Mouse (Mus musculus): ENCODE data around the gene Lsp1. TPM values are rescaled to one million over a fixed set of nuclear protein-coding genes. Genes with fewer than 3 reads are reported as not detected.
A peak's percentile ranks its signal among the peaks of the same experiment; 100 is the strongest.

The Lsp1 gene
- polyA plus RNA-seq, 1 experiment from 2014 or later, result 83.5 TPM

DNA sequence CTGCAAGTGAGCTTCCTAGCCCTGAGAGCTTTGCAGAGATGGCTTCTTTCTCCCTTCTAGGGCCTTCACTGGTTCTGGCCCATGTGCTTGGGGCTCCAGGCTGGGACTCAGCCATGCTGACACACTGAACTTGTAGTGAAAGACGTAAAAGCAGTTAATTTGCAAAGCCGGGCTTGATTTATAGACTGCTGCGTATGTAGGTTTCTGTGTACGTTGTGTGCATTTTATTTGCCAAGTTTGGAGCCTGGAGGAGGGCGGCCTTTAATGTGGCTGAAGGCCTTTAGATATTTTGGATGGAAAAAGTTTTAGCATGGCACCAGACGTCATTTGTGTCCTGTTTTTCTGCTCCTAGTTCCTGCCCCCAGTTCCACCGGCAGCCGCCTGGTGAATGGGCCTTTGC, 79.2 kb downstream of the Lsp1 start:
- no peak for ATAC-seq (replicated peaks; ENCODE audit: extremely low read depth, insufficient read depth, low FRiP score)
- Histone ChIP-seq H3K27me3 (ENCODE audit: control insufficient read depth, insufficient read depth, low read length) (no peaks in the 10 kb centered on the region), H3K4me3 (ENCODE audit: low read length) (no peak overlapping the region), H3K27ac (ENCODE audit: low read length) (peak overlapping the region; percentile 81), H3K9me3 (replicated peaks; ENCODE audit: control insufficient read depth, low read length) (no peaks in the 10 kb centered on the region), H3K4me2 (ENCODE audit: low read depth, low read length) (no peak overlapping the region), H3K4me1 (ENCODE audit: control insufficient read depth, insufficient read depth, low read length) (peaks cover 27% of the 10 kb centered on the region), H3K36me3 (ENCODE audit: control insufficient read depth, insufficient read depth) (0 out of 2 replicates have a peak, but pooled peaks cover 5% of the 10 kb centered on the region), H3K9ac (ENCODE audit: low read length) (no peak overlapping the region)
- WGBS, result 62% methylated on average over 8 of the region's 8 CpGs

DNA sequence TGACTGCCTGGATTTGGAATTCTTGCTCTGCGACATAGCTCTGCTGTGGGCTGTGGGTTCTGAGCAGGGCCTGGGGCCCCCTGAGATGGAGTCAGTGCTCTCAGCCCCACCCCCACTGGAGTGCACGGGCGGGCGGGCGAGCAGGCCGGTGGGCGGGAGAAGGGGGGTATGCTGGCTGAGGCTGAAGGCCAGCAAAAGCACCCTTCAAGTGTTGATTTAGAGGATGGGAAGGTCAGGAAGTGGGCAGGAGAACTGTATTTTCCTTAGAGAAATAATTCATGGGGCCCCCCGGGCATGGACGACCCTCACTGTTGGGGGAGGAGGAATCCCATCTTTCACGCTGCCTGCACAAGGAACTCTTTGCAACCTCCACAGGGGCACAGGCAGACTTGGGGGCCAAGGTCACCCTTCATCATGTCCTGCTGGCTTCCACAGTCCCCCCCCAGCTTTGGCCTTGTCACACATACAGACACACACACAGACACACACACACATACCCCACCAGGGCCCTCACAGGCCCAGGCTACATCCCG, 82.2 kb downstream of the Lsp1 start:
- WGBS, result 12% methylated on average over 11 of the region's 11 CpGs
- H3K4me3 ChIP-seq (ENCODE audit: low read length), result no peak overlapping the region
- ATAC-seq (replicated peaks; ENCODE audit: extremely low read depth, insufficient read depth, low FRiP score), result no peak; the same call in 1 of the 2 replicates
- H3K9ac ChIP-seq (ENCODE audit: low read length), result peak overlapping the region; percentile 59
- peaks cover 26% of the 10 kb centered on the region for H3K4me1 ChIP-seq (ENCODE audit: control insufficient read depth, insufficient read depth, low read length)
- peak overlapping the region; percentile 4 for H3K4me2 ChIP-seq (ENCODE audit: low read depth, low read length)
- no peaks in the 10 kb centered on the region for H3K36me3 ChIP-seq (ENCODE audit: control insufficient read depth, insufficient read depth)
- no peaks in the 10 kb centered on the region for H3K27me3 ChIP-seq (ENCODE audit: control insufficient read depth, insufficient read depth, low read length)
- peak overlapping the region; percentile 54 for H3K27ac ChIP-seq (ENCODE audit: low read length)
- no peaks in the 10 kb centered on the region for H3K9me3 ChIP-seq (replicated peaks; ENCODE audit: control insufficient read depth, low read length)

Other genes with a start within 250 kb of the Lsp1 start
- gene Gm7579, start 248.9 kb upstream of the Lsp1 start, polyA plus RNA-seq (2015; fragmentation: Nextera tagmentation; extraction: Ambion mirVana), result not detected in 2 replicates
- gene Krtap5-5, start 230.8 kb upstream of the Lsp1 start, polyA plus RNA-seq (2015; fragmentation: Nextera tagmentation; extraction: Ambion mirVana), result not detected in 2 replicates
- gene Gm40460, start 219.7 kb upstream of the Lsp1 start, polyA plus RNA-seq (2015; fragmentation: Nextera tagmentation; extraction: Ambion mirVana), result not detected in 2 replicates
- not detected in 2 replicates for gene Gm2431, start 202.5 kb upstream of the Lsp1 start, polyA plus RNA-seq (2015; fragmentation: Nextera tagmentation; extraction: Ambion mirVana)
- not detected in 2 replicates for gene Gm4559, start 186.4 kb upstream of the Lsp1 start, polyA plus RNA-seq (2015; fragmentation: Nextera tagmentation; extraction: Ambion mirVana)
- gene Krtap5-1, start 163.7 kb upstream of the Lsp1 start, polyA plus RNA-seq (2015; fragmentation: Nextera tagmentation; extraction: Ambion mirVana), result not detected in 2 replicates
- 0.18 TPM in 1 of 2 replicates, not detected in the other for gene Krtap5-4, start 157.3 kb upstream of the Lsp1 start, polyA plus RNA-seq (2015; fragmentation: Nextera tagmentation; extraction: Ambion mirVana)
- gene Ifitm10, start 87.1 kb upstream of the Lsp1 start, polyA plus RNA-seq (2015; fragmentation: Nextera tagmentation; extraction: Ambion mirVana), result 4.8 and 4.9 TPM in 2 replicates
- gene Gm49369, start 78.1 kb upstream of the Lsp1 start, polyA plus RNA-seq (2015; fragmentation: Nextera tagmentation; extraction: Ambion mirVana), result not detected in 2 replicates
- gene Ctsd, start 72.8 kb upstream of the Lsp1 start, polyA plus RNA-seq (2015; fragmentation: Nextera tagmentation; extraction: Ambion mirVana), result 470 and 482 TPM in 2 replicates
- 0.17 and 0.32 TPM in 2 replicates for gene Syt8, start 26.0 kb upstream of the Lsp1 start, polyA plus RNA-seq (2015; fragmentation: Nextera tagmentation; extraction: Ambion mirVana)
- 14.1 and 27.0 TPM in 2 replicates for gene Tnni2, start 19.0 kb upstream of the Lsp1 start, polyA plus RNA-seq (2015; fragmentation: Nextera tagmentation; extraction: Ambion mirVana)
- 5.3 and 17.1 TPM in 2 replicates for gene Tnnt3, start 38.0 kb downstream of the Lsp1 start, polyA plus RNA-seq (2015; fragmentation: Nextera tagmentation; extraction: Ambion mirVana)
- gene Mrpl23, start 71.9 kb downstream of the Lsp1 start, polyA plus RNA-seq (2015; fragmentation: Nextera tagmentation; extraction: Ambion mirVana), result 14.2 and 20.0 TPM in 2 replicates
- gene Igf2, start 206.0 kb downstream of the Lsp1 start, polyA plus RNA-seq (2015; fragmentation: Nextera tagmentation; extraction: Ambion mirVana), result 914 and 1,144 TPM in 2 replicates
- 0.32 TPM in 1 of 2 replicates, not detected in the other for gene Gm49394, start 209.1 kb downstream of the Lsp1 start, polyA plus RNA-seq (2015; fragmentation: Nextera tagmentation; extraction: Ambion mirVana)

Data from heart, embryonic 16.5 days (tissue).